Mouse (Mus musculus) kidney, adult 2 months (tissue): ENCODE measurements around the gene Als2cr12.
"Not testable (repeated sequence)": the region's sequence is repeated elsewhere in the genome, so short reads cannot be mapped to it uniquely, and the experiment has no call there.

ENCODE experiments used
- CTCF ChIP-seq: fragments of 200-500 bp; conservative IDR thresholded peaks from 2 replicates; pipeline ENCODE4 v1.5.1; 2011; ENCODE audit warnings: low read depth, mild to moderate bottlenecking, control low read depth, low read length, moderate library complexity, mixed read lengths; ENCODE audit not compliant: insufficient read depth, insufficient read length
- POLR2A ChIP-seq: fragments of 200-500 bp; IDR thresholded peaks from one replicate; pipeline ENCODE4 v1.6.1; 2011; ENCODE audit warnings: low read depth, low read length, control low read depth

GRCm38 (mm10) chr1:58628847-58629246 lies 66.9 kb downstream of the Als2cr12 start:
- TF ChIP-seq POLR2A, CTCF: not testable (repeated sequence)
